Mouse (Mus musculus): ENCODE data around the gene Pcnx3.
"Not testable (repeated sequence)": the region's sequence is repeated elsewhere in the genome, so short reads cannot be mapped to it uniquely, and the experiment has no call there.

The Pcnx3 gene

DNA sequence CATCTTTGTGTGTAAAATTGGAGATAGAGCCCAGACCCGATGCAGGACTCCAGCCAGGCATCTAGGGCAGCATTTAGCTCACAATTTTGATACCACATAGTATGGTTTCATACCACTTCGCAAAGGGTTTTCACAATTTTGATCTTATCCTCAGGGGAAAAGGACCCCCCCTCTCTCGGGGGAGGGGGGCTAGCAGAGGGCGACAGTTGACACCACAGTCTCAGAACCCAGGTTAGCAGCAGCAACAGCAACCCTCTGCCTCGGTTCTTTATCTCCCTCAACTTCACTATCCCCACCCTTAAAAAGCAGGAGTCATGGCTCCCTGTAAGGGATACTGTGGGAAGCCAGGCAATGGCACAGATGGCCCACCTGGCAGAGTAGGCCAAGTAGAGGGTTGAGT, 24.5 kb upstream of the Pcnx3 start:
- no peak for DNase-seq (ENCODE audit: low read depth, low spot score)

DNA sequence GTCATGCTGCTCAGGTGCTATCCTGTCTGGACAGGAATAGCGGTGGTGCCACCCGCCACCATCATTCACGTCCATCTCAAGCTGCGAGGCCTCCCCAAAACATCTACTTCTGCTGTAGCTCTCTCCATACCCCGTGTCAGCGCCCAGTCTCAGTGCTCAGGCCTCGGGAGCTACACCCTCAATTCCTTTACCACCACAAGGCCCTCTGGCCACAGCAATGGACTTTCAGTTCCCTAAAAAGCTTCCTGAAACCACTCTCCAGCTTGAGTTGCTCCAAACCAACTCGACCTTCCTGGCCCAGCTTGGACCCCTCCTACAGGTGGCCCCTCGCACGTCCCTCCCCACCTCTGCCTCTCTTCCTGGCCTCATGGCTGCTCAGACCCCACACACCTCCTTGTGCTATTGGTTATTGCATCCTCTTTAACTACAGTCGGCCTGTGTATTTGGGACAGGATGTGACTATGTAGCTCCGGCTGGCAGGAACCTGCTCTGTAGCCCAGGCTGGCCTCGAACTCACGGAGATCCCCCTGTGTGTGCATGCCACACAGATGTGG, 23.3 kb upstream of the Pcnx3 start:
- no peak for DNase-seq (ENCODE audit: low read depth, low spot score)

DNA sequence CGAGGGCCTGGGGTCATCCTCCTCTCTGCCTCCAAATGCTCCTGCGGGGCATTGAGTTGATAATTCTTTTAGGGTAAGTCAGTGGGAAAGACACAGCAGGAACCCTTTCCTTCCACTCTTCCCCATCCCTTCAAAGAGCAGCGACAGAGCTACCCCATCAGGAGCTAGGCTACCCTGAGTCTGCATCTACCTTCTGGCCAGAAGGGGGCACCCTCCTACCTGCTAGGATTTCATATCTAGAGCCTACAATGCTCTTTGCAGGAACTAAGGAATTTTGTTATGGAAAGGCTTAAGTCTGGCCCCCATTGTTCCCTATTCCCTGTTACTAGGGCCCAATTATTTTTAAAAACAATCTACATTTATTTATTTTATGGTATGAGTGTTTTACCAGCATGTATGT, 22.5 kb upstream of the Pcnx3 start:
- DNase-seq (ENCODE audit: low read depth, low spot score) = no peak

DNA sequence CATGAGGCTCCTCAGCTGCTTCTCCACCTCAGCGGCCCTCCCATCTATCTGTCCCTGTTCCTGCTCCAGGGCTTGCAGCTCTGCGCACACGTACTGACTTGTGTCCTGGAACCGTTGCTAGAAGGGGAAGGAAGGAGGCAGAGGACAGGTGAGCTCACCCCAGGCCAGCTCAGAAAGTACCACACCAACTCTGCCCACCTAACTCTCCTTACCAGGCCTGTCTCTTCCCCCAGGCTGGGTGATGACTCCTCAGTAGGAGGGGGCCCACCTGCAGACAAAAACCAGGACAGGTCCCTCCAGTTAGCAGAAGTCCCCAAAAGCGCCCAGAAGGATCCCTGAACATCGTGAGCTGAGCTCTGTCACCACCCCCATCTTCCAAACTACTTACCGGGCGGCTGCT, 21.9 kb upstream of the Pcnx3 start:
- no peak for DNase-seq (ENCODE audit: low read depth, low spot score)

DNA sequence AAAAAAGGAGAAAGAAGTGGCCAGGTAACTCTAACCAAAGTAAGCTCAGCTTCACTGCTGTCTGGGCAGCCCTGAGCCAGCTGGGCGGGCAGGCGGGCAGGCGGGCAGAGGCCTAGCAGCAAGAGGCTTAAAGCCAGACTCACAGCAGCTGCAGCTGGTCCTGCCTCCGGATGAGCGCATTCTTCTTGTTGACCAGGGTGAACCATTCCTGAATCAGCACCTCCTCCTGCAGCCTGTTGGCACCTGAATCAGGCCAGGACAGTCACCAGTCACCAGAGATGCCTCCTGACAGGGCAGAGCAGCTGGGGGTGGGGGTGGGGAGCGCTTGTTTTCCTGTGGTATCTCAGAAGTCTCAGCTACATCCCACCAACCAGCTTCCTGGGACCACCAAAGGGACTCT, 21.4 kb upstream of the Pcnx3 start:
- DNase-seq (ENCODE audit: low read depth, low spot score) = no peak

DNA sequence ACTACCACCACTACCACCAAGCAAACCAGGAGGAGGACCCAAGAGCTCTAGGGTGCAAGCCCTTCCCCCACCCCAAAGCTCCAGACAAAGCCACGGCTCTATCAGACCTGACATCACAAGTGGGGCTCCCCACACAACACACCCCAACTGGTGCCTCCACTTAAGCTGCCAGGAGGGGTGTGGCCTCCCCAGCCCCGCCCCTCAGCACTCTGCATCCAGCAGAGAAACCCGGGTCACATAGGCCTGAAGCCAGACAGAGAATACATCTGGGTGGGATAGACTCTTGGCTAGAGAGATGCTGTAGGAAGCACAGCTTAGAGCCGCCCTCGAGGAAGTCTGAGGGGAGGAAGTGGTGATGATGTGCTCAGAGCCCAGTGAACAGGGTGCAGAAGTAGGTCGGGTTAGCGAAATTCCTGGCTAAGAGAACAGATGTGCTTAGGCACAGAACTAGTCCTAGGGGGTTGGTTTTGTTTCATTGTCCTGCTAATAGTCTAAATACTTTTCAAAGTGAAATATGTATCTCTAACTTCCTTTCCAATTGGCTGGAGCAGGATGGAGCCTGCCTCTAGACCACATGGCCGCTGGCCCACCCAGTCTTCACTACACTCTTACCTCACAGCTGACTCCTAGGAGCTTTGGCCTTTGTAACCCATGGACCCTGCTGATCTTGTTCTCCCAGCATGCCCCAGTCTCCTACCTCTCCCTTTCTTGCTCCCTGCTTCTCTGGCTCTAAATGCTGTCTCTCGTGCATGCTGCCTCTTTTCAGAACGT, 16.3 kb upstream of the Pcnx3 start:
- DNase-seq (ENCODE audit: low read depth, low spot score) = no peak

DNA sequence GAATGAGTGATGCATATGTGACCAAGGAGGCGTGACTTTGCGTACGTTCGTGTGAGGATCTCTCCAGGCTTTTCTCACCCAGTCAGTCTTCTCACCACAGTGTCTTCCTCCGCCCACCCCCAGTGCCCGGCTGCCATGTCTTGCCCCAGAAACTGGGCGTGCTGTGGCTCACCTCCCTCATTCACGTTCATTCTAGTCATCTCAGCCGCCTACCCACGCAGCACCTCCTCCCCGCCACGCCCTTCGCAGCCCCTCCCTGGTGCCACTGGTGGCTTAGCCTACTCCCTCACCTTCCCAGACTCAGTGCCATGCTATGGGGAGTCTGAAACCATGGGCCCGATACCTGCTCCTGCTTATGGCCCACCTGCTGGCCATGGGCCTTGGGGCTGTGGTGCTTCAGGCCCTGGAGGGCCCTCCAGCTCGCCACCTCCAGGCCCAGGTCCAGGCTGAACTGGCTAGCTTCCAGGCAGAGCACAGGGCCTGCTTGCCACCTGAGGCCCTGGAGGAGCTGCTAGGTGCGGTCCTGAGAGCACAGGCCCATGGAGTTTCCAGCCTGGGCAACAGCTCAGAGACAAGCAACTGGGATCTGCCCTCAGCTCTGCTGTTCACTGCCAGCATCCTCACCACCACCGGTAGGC, 15.6 kb upstream of the Pcnx3 start, which contains the start of gene Kcnk7:
Kcnk7 (plus strand) TSS at position 205 of the 638 bp plus-strand sequence.
- no peak for DNase-seq (ENCODE audit: low read depth, low spot score)

DNA sequence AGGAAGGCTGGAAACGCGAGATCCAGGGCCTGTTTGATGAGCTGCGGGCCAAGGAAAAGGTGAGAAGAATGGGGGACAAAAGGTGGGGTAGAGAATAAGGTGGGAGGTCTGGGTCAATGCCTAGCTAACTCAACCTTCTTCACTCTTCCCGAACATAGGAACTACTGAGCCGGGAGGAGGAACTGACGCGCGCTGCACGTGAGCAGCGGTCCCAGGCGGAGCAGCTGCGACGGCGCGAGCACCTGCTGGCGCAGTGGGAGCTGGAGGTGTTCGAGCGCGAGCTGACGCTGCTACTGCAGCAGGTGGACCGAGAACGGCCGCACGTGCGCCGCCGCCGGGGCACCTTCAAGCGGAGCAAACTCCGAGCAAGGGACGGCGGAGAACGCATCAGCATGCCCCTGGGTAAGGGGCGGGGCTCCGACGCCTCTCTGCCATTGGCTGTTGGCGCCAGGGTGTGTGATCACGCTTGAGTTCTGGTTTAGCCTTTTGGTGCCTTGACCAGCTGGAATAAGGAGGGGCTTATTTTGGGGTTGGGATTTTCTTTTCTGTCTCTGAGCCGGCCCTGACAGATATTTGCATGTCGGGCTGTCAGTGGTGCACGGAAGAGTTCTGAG, 7.2 kb upstream of the Pcnx3 start:
- DNase-seq (ENCODE audit: low read depth, low spot score) = no peak

DNA sequence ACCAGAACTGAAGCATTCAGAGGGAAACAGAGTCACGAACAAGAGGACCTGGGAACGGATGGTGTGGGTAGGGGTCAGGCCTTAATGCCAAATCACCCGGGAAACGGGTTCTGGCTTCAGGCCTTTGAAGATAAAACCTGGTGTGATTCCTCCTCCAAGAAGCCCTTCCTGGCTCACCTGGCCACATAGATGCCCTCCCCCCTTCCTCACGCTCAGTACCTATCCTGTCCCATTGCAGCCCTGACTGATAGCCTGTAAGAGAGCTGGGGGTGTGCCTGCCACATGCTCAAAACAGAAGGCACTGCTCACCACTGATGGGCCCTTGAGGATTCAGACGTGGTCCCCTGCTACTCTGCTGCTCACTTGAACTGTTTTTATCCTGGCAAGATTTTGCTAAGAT, 5.1 kb upstream of the Pcnx3 start:
- no peak for DNase-seq (ENCODE audit: low read depth, low spot score)

DNA sequence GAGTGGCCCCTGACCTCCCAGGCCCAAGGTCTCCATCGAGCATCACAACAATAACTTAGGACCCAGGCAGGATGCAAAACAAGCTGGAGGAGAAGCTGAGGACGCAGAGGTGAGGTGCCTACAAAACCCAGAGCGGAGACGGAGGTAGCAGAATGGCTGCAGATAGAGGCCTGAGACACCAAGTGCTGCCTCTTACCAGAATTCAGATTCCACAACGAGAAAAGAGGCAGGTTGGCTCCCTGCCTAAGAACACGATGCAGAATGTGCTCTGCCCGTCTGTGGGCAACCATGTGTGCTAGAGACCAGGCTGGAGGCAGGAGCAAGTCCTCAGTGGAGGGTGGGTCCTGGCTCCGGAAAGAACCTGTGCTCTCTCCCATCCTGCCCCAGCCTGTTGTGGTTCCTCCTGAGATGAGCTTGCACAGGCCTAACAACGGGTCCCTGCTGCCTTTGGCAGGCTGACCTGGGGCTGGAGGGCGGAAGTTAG, 4.2 kb upstream of the Pcnx3 start:
- DNase-seq (ENCODE audit: low read depth, low spot score) = no peak

DNA sequence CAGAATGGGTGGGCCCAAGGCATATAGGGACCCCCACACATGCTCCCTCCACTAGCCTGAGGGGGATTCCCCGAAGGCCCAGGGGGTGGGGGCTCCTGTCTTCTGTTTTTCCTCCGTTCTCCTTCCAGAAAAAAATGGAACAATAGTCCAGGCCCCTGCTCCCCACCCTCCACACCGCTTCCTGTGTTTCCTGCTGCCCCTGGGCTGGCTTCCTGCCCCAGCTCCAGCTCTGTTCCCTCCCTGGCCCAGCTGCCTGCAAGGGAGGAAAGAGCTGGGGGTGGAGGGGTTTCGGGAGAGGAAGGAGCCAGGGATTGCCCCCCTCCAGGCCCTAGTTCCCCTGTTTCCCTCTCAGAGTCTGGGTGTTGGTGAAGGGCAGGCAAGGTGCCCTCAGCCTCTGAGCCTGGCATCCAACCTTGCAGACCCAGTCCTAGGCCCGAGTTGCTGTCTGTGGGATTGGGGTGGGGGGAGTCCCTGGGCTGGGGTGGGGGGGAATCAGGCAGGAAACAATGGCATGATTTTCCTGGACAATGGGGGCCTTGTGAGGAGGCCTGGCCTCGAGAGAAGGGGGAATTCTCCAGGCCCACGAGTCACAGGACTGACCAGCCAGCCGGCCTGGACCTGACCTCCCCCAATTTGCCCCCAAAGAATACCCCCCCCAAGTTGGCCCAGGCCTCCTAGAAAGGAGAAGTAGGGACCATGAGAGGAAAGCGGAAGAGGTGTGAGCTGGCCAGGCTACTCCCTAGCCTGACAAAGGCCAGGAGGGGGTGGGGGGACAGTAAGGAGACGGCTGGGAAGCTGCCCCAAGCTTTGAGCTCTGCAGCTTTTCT, 3.6 kb upstream of the Pcnx3 start:
- no peak for DNase-seq (ENCODE audit: low read depth, low spot score)

DNA sequence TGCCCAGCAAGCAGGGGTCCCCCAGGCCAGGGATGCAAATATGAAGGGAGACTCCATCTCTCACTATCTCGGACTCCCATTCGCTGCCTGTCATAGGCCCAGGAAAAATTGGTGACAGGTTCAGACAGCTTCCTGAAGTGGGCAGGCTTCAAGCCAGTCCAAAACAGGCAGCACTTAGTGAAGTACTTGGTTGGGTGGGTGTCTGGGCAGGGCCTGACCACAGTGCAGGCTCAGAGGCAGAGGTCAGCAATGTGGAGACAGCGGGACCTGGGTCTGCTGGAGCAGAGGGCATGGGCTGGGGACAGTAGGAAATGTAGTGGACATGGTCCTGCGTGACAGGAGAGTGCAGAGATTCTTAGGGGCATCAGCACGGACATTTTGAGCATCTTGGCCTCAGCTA, 2.9 kb upstream of the Pcnx3 start:
- DNase-seq (ENCODE audit: low read depth, low spot score) = no peak

DNA sequence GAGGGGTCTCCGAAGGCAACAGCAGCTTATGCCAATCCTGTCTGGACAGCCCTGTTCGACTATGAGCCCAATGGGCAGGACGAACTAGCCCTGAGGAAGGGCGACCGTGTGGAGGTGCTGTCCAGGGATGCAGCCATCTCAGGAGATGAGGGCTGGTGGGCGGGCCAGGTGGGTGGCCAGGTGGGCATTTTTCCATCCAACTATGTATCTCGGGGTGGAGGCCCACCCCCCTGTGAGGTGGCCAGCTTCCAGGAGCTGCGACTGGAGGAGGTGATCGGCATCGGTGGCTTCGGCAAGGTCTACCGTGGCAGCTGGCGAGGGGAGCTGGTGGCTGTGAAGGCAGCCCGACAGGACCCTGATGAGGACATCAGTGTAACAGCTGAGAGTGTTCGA, 1.6 kb upstream of the Pcnx3 start:
- no peak for DNase-seq (ENCODE audit: low read depth, low spot score)

DNA sequence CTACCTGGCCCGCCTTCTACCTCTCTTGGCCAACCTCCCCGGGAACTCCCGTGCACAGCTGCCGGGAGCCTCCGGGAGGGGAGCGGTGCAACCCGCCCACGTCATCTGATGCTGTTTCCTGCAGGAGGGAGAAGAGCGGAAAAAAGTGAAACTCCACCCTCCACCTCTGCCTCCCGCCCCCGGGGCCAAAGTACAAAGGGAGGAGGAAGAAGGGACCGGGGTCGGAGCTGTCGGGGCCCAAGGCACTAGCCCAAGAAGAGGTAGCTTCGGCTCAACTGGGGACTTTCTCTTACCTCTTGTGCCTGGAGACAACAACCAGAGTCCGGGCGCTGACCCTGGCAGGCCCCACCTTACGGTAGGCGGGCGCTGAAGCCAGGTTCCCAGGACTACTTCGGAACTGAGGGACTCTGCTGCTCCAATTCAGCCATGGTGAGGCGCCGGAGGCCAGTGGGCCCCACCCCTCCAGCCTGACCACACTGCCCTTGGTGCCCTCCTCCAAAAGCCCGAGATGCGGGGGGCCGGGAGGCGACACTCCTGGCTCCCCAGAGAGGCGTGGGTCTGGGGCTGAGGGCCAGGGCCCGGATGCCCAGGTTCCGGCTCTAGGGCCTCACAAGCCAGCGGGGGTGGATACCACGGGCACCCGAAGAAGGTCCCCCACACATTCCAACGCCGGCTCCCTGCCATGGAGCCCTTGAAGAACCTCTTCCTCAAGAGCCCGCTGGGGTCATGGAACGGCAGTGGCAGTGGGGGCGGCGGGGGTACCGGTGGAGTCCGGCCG, 1.0 kb upstream of the Pcnx3 start:
- peak; percentile 28 for DNase-seq (ENCODE audit: low read depth, low spot score)

DNA sequence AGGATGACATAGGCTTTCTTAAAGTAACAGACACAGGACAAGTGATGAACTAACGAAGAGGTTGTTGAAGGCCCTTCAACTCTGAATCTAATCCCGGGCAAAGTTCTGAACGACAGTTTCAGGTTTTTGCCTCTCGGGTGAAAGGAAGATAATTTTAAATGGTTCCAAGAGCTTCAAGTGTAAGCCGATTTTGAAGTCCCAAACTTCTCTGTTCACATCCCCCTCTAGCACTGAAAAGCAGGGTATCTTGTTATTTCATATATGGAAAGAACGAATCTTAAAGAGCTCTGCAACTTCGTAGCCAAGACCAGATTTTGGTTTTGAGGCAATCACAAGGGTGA, 350 bp upstream of the Pcnx3 start:
- no peak for DNase-seq (ENCODE audit: low read depth, low spot score)

DNA sequence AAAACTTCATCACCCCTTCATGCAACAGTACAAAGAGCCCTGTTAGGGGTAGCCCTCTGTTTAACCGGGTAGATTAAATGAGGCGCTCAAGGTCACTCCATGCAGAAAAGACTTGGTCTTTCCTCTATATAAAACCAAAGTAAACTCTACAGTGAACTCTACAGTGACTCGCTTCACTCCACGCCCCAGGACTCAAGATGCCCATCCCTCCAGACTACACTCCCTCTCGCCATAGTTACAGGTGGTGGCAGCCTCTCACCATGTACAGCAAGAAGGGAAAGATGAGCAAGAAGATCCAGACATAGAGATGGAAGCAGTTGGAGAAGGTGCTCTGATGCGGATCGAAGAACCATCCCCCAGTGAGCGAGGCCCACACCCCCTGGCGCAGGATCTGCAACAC, 970 bp downstream of the Pcnx3 start:
- DNase-seq (ENCODE audit: low read depth, low spot score) = no peak

DNA sequence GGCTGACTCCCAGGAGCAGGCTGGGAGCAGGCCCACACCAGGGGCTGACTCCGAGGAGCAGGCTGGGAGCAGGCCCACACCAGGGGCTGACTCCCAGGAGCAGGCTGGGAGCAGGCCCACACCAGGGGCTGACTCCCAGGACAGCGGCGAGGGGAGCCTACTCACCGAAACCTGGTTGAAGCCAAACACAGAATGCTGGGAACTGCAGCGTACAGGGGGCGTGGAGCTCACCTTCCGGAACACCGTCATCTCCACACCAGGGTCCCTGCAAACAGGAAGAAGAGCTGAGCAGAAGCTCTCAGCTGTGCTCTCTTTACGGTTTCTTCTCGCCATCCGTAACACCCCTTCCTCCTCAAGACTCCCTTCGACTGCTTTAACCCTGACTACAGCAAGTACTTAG, 1.8 kb downstream of the Pcnx3 start:
- DNase-seq (ENCODE audit: low read depth, low spot score) = not testable (repeated sequence)

DNA sequence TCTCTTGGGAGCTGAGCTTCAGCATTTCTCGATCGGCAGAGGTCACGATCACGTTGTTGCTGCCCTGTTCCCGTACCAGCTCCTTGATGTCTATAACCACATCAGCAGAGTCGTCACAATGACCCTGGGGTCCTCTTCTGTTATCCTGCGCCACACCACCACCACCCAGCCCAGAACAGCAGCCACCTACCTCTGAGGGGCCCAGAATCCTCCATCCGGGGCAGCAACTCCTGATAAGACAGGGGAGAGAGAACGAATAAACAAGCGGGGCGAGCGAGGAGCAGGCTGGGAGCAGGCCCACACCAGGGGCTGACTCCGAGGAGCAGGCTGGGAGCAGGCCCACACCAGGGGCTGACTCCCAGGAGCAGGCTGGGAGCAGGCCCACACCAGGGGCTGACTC, 2.3 kb downstream of the Pcnx3 start:
- no peak for DNase-seq (ENCODE audit: low read depth, low spot score)

DNA sequence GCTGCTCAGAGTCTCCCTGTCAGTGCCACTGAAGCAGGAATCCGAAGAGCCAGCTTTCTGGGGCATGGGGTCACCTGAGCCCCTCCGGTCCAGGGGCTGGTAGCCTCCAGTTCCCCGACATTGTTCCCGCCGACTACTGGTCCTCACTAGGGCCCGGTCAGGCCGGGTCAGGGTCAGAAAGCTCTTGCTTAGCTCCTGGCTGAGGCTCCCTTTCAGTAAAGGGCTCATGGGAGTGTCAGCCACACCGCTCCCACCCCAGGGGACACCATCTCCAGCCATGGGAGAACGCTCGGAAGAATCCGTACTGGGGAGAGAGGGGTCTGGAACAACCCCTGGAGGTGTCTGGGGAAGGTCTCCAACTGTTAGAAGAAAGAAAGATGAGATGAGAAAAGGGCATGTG, 2.8 kb downstream of the Pcnx3 start:
- DNase-seq (ENCODE audit: low read depth, low spot score) = no peak

DNA sequence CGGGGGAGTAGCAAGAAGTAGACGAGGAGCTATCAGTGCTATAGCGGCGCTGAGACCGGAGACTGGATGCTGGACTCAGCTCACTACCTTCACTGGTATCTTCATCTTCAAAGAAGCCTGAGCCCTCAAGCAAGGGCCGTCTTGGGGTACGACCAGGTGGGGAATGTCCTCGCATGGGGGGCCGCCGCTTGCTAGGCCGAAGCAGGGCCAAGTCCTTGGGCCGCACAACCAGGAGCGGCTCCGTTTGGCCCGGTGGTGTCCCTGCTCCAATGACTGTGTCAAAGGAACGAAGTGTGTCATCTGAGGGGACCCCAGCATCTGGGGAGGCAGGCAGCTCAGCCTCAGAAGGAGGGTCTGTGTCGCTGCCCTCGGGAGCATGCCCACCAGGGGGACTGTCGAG, 3.3 kb downstream of the Pcnx3 start:
- no peak for DNase-seq (ENCODE audit: low read depth, low spot score)

DNA sequence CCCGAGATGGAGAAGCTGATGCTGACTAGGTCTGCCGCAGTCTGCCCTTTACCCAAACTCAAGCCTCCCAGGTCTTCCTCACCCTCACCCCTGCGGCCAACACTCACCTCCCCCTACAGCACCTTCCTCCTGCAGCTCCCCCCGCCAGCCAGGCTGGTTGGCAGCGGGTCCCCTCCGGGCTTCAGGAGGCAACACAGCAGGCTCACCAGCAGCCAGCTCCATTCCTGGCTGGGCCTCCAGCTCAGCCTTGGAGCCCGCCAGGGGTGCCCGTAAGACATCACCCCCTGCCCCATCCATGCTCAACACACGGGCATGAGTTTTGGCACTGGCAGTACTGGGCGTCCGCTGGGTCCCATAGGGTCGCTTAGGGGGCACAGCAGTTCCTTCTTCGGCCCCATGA, 3.7 kb downstream of the Pcnx3 start:
- no peak for DNase-seq (ENCODE audit: low read depth, low spot score)

Measured in brain, embryonic 18.5 days (tissue).